ENCODE assay signal across 9 mouse cellular contexts in genomic region chr11:84168701-84169288, GRCm38 (mm10). TPM values are rescaled to one million over a fixed set of nuclear protein-coding genes. Genes with fewer than 3 reads are reported as not detected.
DNase-seq lines count a peak whose midpoint lies in the region; ATAC-seq lines count a peak whose summit lies in the region.
"Had no signal": no experiment of that assay in that cellular context is flagged by ENCODE, and none has a peak within 500 bp of the region (broad histone marks: within the 10 kb centered on the region; RNA-seq: fewer than 3 reads in every experiment).

No protein-coding gene starts in this region.

- intact Hi-C loops in heart, postnatal 14 days (cut with DNase I): no loop called here
- intact Hi-C loops in left cerebral cortex, postnatal 10 days (cut with DNase I): no loop called here

- H3K9me3 ChIP-seq in forebrain, embryonic 16.5 days (ENCODE audit: control insufficient read depth, low read length): no peaks in the 10 kb centered on the region
- H3K9me3 ChIP-seq in forebrain, embryonic 12.5 days: no peaks in the 10 kb centered on the region
- no peaks in the 10 kb centered on the region for H3K9me3 ChIP-seq in midbrain, embryonic 13.5 days

- WGBS in forebrain, embryonic 16.5 days: 30% methylated on average over 7 of the region's 7 CpGs
- 30% methylated on average over 7 of the region's 7 CpGs for WGBS in forebrain, embryonic 12.5 days
- WGBS in midbrain, embryonic 13.5 days: 17% methylated on average over 7 of the region's 7 CpGs

- H3K9ac ChIP-seq in forebrain, embryonic 16.5 days (replicated peaks; ENCODE audit: low read depth, low read length): no peak overlapping the region
- H3K9ac ChIP-seq in forebrain, embryonic 12.5 days: no peak overlapping the region
- no peak overlapping the region for H3K9ac ChIP-seq in midbrain, embryonic 13.5 days (replicated peaks)

- no peaks in the 10 kb centered on the region; the same call in 1 of the 2 replicates for H3K27me3 ChIP-seq in forebrain, embryonic 16.5 days (replicated peaks; ENCODE audit: control insufficient read depth, insufficient read depth, low read length)
- H3K27me3 ChIP-seq in forebrain, embryonic 12.5 days: peaks cover 12% of the 10 kb centered on the region
- no peaks in the 10 kb centered on the region for H3K27me3 ChIP-seq in midbrain, embryonic 13.5 days

- peak; percentile 51 for DNase-seq in MN1 (ENCODE audit: low spot score)
- DNase-seq in embryo, embryonic 11 days: peak; percentile 31
- DNase-seq in heart, postnatal 14 days: peak; percentile 32 to 40
- DNase-seq in left cerebral cortex, postnatal 10 days (ENCODE audit: extremely low spot score in 1 of 2, low spot score in 2 of 2): peak; percentile 44 to 46
- DNase-seq in thymus, postnatal 14 days: peak; percentile 41

- 0 out of 2 replicates have a peak overlapping the region, but pooled peaks have one; percentile 12 for H3K4me2 ChIP-seq in forebrain, embryonic 16.5 days (ENCODE audit: low read length)
- H3K4me2 ChIP-seq in forebrain, embryonic 12.5 days: no peak overlapping the region
- peak overlapping the region; percentile 33; the same call in 1 of the 2 replicates for H3K4me2 ChIP-seq in midbrain, embryonic 13.5 days (replicated peaks)

- no peak for ATAC-seq in forebrain, embryonic 16.5 days
- ATAC-seq in forebrain, embryonic 12.5 days (ENCODE audit: low FRiP score): no peak
- no peak for ATAC-seq in midbrain, embryonic 13.5 days

- no peak overlapping the region for H3K4me3 ChIP-seq in forebrain, embryonic 16.5 days (replicated peaks; ENCODE audit: low read length)
- H3K4me3 ChIP-seq in forebrain, embryonic 12.5 days (replicated peaks): no peak overlapping the region
- no peak overlapping the region for H3K4me3 ChIP-seq in midbrain, embryonic 13.5 days (replicated peaks)

- no peak overlapping the region for H3K27ac ChIP-seq in forebrain, embryonic 16.5 days (ENCODE audit: low read length)
- H3K27ac ChIP-seq in forebrain, embryonic 12.5 days: no peak overlapping the region
- no peak overlapping the region for H3K27ac ChIP-seq in midbrain, embryonic 13.5 days

- H3K36me3 ChIP-seq in forebrain, embryonic 16.5 days (ENCODE audit: control insufficient read depth, insufficient read depth): no peaks in the 10 kb centered on the region
- no peaks in the 10 kb centered on the region for H3K36me3 ChIP-seq in forebrain, embryonic 12.5 days (replicated peaks)
- H3K36me3 ChIP-seq in midbrain, embryonic 13.5 days: no peaks in the 10 kb centered on the region

- no peaks in the 10 kb centered on the region for H3K4me1 ChIP-seq in forebrain, embryonic 16.5 days (replicated peaks; ENCODE audit: control insufficient read depth, insufficient read depth, low read length)
- no peaks in the 10 kb centered on the region; the same call in 1 of the 2 replicates for H3K4me1 ChIP-seq in forebrain, embryonic 12.5 days
- H3K4me1 ChIP-seq in midbrain, embryonic 13.5 days (replicated peaks): peaks cover 4% of the 10 kb centered on the region; the same call in 1 of the 2 replicates

RNA-seq across cellular contexts. Expression of gene Gm11437, which starts 1.5 kb away (rescaled TPM):
- polyA plus RNA-seq in forebrain, embryonic 16.5 days (2015; fragmentation: Nextera tagmentation; extraction: Ambion mirVana): not detected in 2 replicates
- polyA plus RNA-seq in forebrain, embryonic 12.5 days (2016; fragmentation: Nextera tagmentation; extraction: Ambion mirVana): not detected in 2 replicates
- not detected for total RNA-seq in heart, postnatal 14 days (2021)
- total RNA-seq in left cerebral cortex, postnatal 10 days (2021): not detected
- 0.15 and 0.16 TPM in 2 replicates for polyA plus RNA-seq in midbrain, embryonic 13.5 days (2015; fragmentation: Nextera tagmentation; extraction: Ambion mirVana)
- polyA plus RNA-seq: limb, embryonic 11.5 days had no signal

RNA-seq across cellular contexts. Expression of gene Acaca, which starts 39.3 kb away (rescaled TPM):
- 28.9 and 29.0 TPM in 2 replicates for polyA plus RNA-seq in forebrain, embryonic 16.5 days (2015; fragmentation: Nextera tagmentation; extraction: Ambion mirVana)
- polyA plus RNA-seq in forebrain, embryonic 12.5 days (2016; fragmentation: Nextera tagmentation; extraction: Ambion mirVana): 35.6 and 38.6 TPM in 2 replicates
- total RNA-seq in heart, postnatal 14 days (2021): 10 to 100 TPM; 11.4 to 12.5 TPM
- 100 to 1,000 TPM; 113 to 129 TPM for total RNA-seq in left cerebral cortex, postnatal 10 days (2021)
- 24.7 and 28.3 TPM in 2 replicates for polyA plus RNA-seq in midbrain, embryonic 13.5 days (2015; fragmentation: Nextera tagmentation; extraction: Ambion mirVana)

RNA-seq across cellular contexts. Expression of gene Tada2a, which starts 39.4 kb away (rescaled TPM):
- polyA plus RNA-seq in forebrain, embryonic 16.5 days (2015; fragmentation: Nextera tagmentation; extraction: Ambion mirVana): 40.1 and 40.2 TPM in 2 replicates
- polyA plus RNA-seq in forebrain, embryonic 12.5 days (2016; fragmentation: Nextera tagmentation; extraction: Ambion mirVana): 36.9 and 37.4 TPM in 2 replicates
- total RNA-seq in heart, postnatal 14 days (2021): 1 to 10 TPM; 6.2 to 6.3 TPM
- 10 to 100 TPM; 37.8 to 39.6 TPM for total RNA-seq in left cerebral cortex, postnatal 10 days (2021)
- polyA plus RNA-seq in midbrain, embryonic 13.5 days (2015; fragmentation: Nextera tagmentation; extraction: Ambion mirVana): 32.9 and 35.4 TPM in 2 replicates
